Mouse (Mus musculus): ENCODE data around the gene Tmed10.

DNA sequence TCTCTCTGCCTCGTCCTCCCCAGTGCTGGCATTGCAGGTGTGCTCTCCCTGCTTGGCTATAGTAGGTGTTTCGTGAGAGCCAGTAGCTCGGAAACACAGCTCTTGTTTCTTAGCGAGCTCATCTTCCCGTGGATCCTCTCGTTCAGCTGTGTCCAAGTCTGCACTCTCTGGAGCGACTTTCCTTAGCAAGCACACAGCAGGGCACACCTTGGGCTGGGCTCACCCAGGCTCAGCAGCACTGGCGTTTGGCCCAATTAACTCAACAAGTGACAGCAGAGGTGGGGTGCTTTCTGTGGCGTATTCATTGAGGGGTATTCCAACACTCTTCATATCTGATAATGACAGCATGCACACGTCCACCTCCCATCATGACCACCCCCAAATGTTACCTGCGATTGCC, 48.6 kb upstream of the Tmed10 start:
- TF ChIP-seq CTCF (conservative IDR thresholded peaks at IDR 0.05 in 1 of 2, IDR thresholded peaks at IDR 0.05 in 1 of 2; ENCODE audit: low read depth in 2 of 2, low read length in 2 of 2) (no peak), E2F4 (IDR thresholded peaks at IDR 0.05; ENCODE audit: insufficient replicate concordance, low read depth, low read length) (no peak), POLR2A (IDR thresholded peaks at IDR 0.05; ENCODE audit: low read depth, low read length) (no peak), EP300 (IDR thresholded peaks at IDR 0.05; ENCODE audit: low read length) (no peak), USF1 (IDR thresholded peaks at IDR 0.05; ENCODE audit: low read depth, low read length) (no peak), RAD21 (IDR thresholded peaks at IDR 0.05; ENCODE audit: low read depth, low read length) (no peak), USF2 (conservative IDR thresholded peaks at IDR 0.05; ENCODE audit: low read depth, low read length) (no peak), MAX (IDR thresholded peaks at IDR 0.05; ENCODE audit: low read length) (no peak), ELF1 (IDR thresholded peaks at IDR 0.05; ENCODE audit: low read depth, low read length) (no peak), RCOR1 (conservative IDR thresholded peaks at IDR 0.05; ENCODE audit: low read depth, low read length) (no peak), CHD2 (IDR thresholded peaks at IDR 0.05; ENCODE audit: low read length) (no peak), MXI1 (IDR thresholded peaks at IDR 0.05; ENCODE audit: low read depth, low read length) (no peak)

Data from CH12.LX (cell line).